Mouse (Mus musculus) heart, postnatal 0 days (tissue): ENCODE measurements around the gene Tspan14. TPM values are rescaled to one million over a fixed set of nuclear protein-coding genes. Genes with fewer than 3 reads are reported as not detected.

Experiments
- ATAC-seq: fragments of 200-750 bp; cut with Nextera tagmentation; 2 replicates; pipeline ENCODE4 v1.8.0; 2017; ENCODE audit warnings: low read depth, moderate number of reproducible peaks, moderate library complexity; ENCODE audit not compliant: insufficient read depth
- DNase-seq: peaks from one replicate; pipeline ENCODE4 v3.0.0-alpha.2; 2016; ENCODE audit warnings: low spot score
- H3K27ac ChIP-seq: fragments of 300-500 bp; sonication (generic); 2 replicates; pipeline ENCODE4 v1.5.1; 2014; ENCODE audit warnings: low read depth, mild to moderate bottlenecking
- H3K27me3 ChIP-seq: fragments of 300-500 bp; sonication (generic); 2 replicates; pipeline ENCODE4 v1.6.1; 2014; ENCODE audit warnings: low read length, mixed read lengths; ENCODE audit not compliant: control insufficient read depth, insufficient read depth
- H3K36me3 ChIP-seq: fragments of 300-500 bp; sonication (generic); replicated peaks from 2 replicates; pipeline ENCODE4 v1.6.1; 2014; ENCODE audit warnings: low read length, mixed read lengths; ENCODE audit not compliant: control insufficient read depth, insufficient read depth
- H3K4me1 ChIP-seq: fragments of 300-500 bp; sonication (generic); 2 replicates; pipeline ENCODE4 v1.6.1; 2014; ENCODE audit warnings: antibody characterized with exemption; ENCODE audit not compliant: control insufficient read depth, insufficient read depth
- H3K4me2 ChIP-seq: fragments of 300-500 bp; sonication (generic); 2 replicates; pipeline ENCODE4 v1.6.1; 2014; ENCODE audit warnings: low read depth, mild to moderate bottlenecking, low read length, moderate library complexity
- H3K4me3 ChIP-seq: fragments of 300-500 bp; sonication (generic); 2 replicates; pipeline ENCODE4 v1.5.1; 2014; ENCODE audit warnings: low read depth, low read length
- H3K9ac ChIP-seq: fragments of 300-500 bp; sonication (generic); replicated peaks from 2 replicates; pipeline ENCODE4 v1.6.1; 2014; ENCODE audit warnings: low read depth, low read length, mixed read lengths
- H3K9me3 ChIP-seq: fragments of 300-500 bp; sonication (generic); replicated peaks from 2 replicates; pipeline ENCODE4 v1.6.1; 2016; ENCODE audit warnings: low read length; ENCODE audit not compliant: control insufficient read depth
- CTCF ChIP-seq: IDR thresholded peaks from 2 replicates; pipeline ENCODE4 v1.5.1; 2016; ENCODE audit warnings: antibody characterized with exemption, control low read depth, low read depth
- EP300 ChIP-seq: IDR thresholded peaks from 2 replicates; pipeline ENCODE4 v1.6.1; 2016; ENCODE audit warnings: antibody characterized with exemption, low read depth
- WGBS: fragments of 180-500 bp; shearing (Covaris S2); extraction: QIAGEN DNeasy Blood & Tissue Kit; methylation state at CpG from one replicate; pipeline ENCODE4 v1.1.7; 2014; 5-methylcytosine and 5-hydroxymethylcytosine counted together
- polyA plus RNA-seq: library from polyadenylated mRNA; unstranded; fragments of >200 nt; fragmentation: Nextera tagmentation; extraction: Ambion mirVana; gene quantifications from 2 replicates; pipeline ENCODE4 v1.2.1, GENCODE M21; 2015
- total RNA-seq: library from RNA; depleted of rRNA; stranded (reverse); fragments of >200 nt; gene quantifications from 2 replicates; pipeline ENCODE4 v1.2.3, GENCODE M21; 2014; ENCODE audit warnings: low replicate concordance

The Tspan14 gene
- total and polyA plus RNA-seq, 2 experiments from 2014 or later: 21.6 to 30.2 TPM

DNA sequence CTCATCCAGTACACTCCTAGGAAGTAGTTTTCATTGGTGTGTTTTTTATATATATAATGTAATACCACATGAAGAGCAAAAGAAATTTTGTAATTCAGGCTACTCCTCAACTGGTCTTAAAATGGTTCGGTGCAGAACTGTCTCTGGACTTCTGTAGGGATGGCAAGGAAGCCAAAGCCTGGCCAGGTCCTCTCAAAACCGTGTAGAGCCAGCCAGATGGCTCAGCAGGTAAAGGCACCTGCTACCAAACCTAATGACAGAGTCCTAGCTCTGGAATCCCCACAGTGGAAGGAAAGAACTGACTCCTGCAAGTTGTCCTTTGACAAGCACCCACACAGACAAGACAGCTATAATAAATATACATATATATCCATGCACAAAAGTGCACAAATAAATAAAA is 24.2 kb downstream of the Tspan14 start:
- DNase-seq: no peak
- Histone ChIP-seq H3K9ac (no peak overlapping the region), H3K4me3 (no peak overlapping the region), H3K27ac (no peak overlapping the region), H3K4me2 (no peak overlapping the region), H3K4me1 (0 out of 2 replicates have a peak, but pooled peaks cover 4% of the 10 kb centered on the region), H3K9me3 (no peaks in the 10 kb centered on the region), H3K36me3 (no peaks in the 10 kb centered on the region; the same call in 1 of the 2 replicates), H3K27me3 (no peaks in the 10 kb centered on the region)
- ATAC-seq: no peak
- TF ChIP-seq CTCF (no peak), EP300 (no peak)
- 83% methylated on average over 2 of the region's 2 CpGs for WGBS

DNA sequence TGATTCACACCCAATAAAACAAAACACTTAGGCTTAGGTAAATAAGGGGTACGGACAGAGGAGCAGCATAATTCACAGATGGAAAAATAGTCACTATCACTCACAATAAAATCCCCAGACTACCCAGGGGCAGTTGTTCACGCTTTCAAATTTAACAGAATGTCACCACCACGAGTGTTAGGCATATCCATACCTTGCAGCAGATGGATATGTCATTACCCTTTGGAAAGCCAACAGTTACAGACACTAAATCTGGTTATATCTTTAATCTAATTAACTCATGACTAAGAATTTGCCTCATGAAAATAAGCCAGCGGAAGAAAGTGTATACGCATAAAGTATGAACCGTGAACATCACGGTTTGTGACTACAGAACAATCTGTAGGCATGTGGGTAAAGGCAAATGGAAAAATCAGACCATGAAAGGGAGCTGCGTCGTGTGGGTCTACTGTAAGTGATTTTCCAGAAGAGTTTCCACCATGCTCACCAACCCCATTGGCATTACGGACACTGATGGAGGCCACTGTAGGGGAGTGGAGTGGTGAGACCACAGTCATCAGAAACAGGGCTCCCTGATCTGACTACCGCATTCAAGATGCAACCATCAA is 28.1 kb downstream of the Tspan14 start:
- H3K9me3 ChIP-seq: no peaks in the 10 kb centered on the region
- no peak overlapping the region for H3K4me3 ChIP-seq
- H3K36me3 ChIP-seq: no peaks in the 10 kb centered on the region
- no peak overlapping the region for H3K9ac ChIP-seq
- H3K27ac ChIP-seq: no peak overlapping the region
- no peak for TF ChIP-seq CTCF
- TF ChIP-seq EP300: no peak
- 85% methylated on average over 11 of the region's 11 CpGs for WGBS
- no peaks in the 10 kb centered on the region for H3K27me3 ChIP-seq
- H3K4me2 ChIP-seq: no peak overlapping the region
- no peak for DNase-seq
- peaks cover 24% of the 10 kb centered on the region for H3K4me1 ChIP-seq
- no peak for ATAC-seq

DNA sequence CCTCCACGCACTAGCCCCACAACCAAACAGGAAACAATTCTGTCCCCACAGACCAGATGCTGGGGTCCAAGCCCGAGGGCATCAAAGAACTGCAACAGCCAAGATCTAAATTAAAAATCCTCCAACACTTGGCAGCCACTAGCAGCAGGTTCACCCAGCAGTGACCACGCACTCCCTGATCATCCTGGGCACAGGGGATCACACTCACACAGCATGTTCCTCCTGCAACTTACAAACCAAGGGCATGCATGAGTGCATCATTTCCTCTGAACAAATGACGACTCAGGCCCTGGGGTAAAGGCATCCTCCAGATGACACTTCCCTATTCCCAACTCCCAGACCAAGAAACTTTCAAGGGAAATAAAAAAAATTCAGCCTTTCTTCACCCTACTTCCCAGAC is 29.6 kb downstream of the Tspan14 start:
- no peak overlapping the region for H3K9ac ChIP-seq
- TF ChIP-seq CTCF: no peak
- no peak for TF ChIP-seq EP300
- ATAC-seq (peak; percentile 29; the same call in 1 of the 2 replicates), DNase-seq (no peak)
- H3K9me3 ChIP-seq: no peaks in the 10 kb centered on the region
- no peaks in the 10 kb centered on the region for H3K36me3 ChIP-seq
- H3K27ac ChIP-seq: 0 out of 2 replicates have a peak overlapping the region, but pooled peaks have one; percentile 6
- H3K4me1 ChIP-seq: peaks cover 28% of the 10 kb centered on the region
- no peak overlapping the region for H3K4me2 ChIP-seq
- H3K27me3 ChIP-seq: no peaks in the 10 kb centered on the region
- H3K4me3 ChIP-seq: no peak overlapping the region
- WGBS: 67% methylated on average over 4 of the region's 4 CpGs

DNA sequence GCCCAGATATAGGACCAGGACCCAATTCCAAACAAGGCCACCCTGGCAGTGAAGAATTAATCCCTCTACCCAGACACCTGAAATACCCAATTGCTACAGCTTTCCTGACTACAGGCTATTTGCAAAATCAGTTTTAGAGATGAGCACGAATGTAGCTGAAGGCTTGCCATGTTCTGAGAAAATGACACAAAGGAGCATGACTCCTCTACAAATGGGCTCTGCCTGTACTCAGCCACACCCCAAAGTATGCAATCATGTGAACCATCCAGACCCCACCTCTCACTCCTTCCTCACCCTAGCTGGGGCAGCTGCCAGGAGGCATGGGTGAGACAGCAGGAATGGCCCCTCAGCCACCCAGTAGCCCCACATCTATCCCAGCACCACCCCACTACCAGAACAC is 31.1 kb downstream of the Tspan14 start:
- Histone ChIP-seq H3K4me2 (no peak overlapping the region), H3K4me3 (no peak overlapping the region), H3K9me3 (no peaks in the 10 kb centered on the region), H3K27me3 (no peaks in the 10 kb centered on the region), H3K27ac (no peak overlapping the region), H3K4me1 (peaks cover 25% of the 10 kb centered on the region), H3K9ac (no peak overlapping the region), H3K36me3 (no peaks in the 10 kb centered on the region)
- ATAC-seq (no peak), DNase-seq (no peak)
- TF ChIP-seq CTCF (no peak), EP300 (no peak)
- WGBS: 68% methylated on average over 1 of the region's 1 CpGs

DNA sequence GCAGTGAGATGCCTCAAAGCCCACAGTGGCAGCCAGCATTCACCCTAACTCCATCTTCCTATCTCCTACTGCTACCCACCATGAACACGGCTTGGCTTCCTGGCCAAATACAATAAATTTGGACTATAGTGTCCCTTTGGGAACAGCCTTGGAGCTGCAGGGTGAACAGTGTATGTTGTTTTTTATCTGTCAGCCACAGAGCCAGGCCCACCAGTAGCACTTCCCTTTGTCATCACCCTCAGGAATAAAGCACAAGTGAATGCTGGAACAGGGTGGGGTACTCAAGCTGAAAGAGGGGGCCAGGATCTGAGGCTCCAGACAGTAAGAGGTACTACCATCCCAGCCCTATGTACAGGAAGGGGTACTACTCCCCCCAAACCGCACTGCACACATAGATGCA is 31.6 kb downstream of the Tspan14 start:
- H3K4me3 ChIP-seq: no peak overlapping the region
- H3K4me2 ChIP-seq: no peak overlapping the region
- H3K27me3 ChIP-seq: no peaks in the 10 kb centered on the region
- WGBS: 20% methylated on average over 2 of the region's 2 CpGs
- no peak overlapping the region for H3K9ac ChIP-seq
- peaks cover 25% of the 10 kb centered on the region for H3K4me1 ChIP-seq
- DNase-seq (no peak), ATAC-seq (no peak)
- TF ChIP-seq EP300: no peak
- TF ChIP-seq CTCF: no peak
- H3K36me3 ChIP-seq: no peaks in the 10 kb centered on the region
- H3K27ac ChIP-seq: no peak overlapping the region
- H3K9me3 ChIP-seq: no peaks in the 10 kb centered on the region

DNA sequence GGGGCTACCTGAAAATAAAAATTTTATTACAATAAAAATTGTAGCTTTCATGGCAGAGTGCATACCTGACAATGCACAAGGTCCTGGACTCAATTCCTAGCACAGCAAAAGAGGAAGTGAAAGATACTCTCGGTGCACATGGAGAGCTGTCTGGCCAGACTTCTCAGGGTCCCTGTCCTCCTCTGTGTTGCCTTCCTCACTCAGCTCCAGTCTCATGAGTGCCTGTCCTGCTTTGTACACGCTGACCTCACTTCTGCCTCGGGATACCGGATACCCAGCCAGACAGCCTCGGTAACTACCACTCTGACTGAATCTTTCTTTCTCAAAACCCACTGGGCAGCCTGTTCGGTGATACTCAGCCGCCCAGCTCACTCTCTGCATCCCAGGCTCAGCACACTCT is 33.3 kb downstream of the Tspan14 start:
- Histone ChIP-seq H3K4me1 (peaks cover 25% of the 10 kb centered on the region), H3K9me3 (no peaks in the 10 kb centered on the region), H3K9ac (no peak overlapping the region), H3K27ac (no peak overlapping the region), H3K27me3 (no peaks in the 10 kb centered on the region), H3K4me3 (no peak overlapping the region), H3K36me3 (no peaks in the 10 kb centered on the region), H3K4me2 (no peak overlapping the region)
- ATAC-seq (no peak), DNase-seq (no peak)
- TF ChIP-seq CTCF (no peak), EP300 (no peak)
- WGBS: 73% methylated on average over 7 of the region's 7 CpGs
